Mouse (Mus musculus): ENCODE measurements around the gene Rab9. TPM values are rescaled to one million over a fixed set of nuclear protein-coding genes. Genes with fewer than 3 reads are reported as not detected.

Gene Rab9
- total and polyA plus RNA-seq, 3 experiments, result 21.5 to 60.9 (median 36.2) TPM

DNA sequence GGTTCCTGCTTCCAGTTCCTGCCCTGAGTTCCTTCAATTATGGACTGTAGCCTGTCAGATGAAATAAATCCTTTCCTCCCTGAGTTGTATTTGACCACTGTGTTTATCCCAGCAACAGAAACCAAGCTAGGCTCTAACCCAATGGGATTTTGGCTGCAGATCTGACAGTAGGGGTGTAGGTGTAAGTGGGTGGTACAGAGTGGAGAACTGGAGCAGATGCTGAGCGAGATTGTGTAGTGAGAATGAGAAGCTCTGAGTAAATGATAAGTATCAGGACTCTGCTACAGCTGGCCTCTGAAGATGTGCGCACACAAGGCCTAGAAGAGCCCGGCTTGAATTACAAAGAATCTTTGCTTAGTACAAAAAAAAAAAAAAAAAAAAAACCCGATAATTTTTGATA is 32.4 kb upstream of the Rab9 start:
- dilution Hi-C loops (cut with MboI; ENCODE audit: extremely low pct_ligation_motif_present, extremely low pct_unique_long_range_greater_than_20kb, low sequenced_read_pairs), result no loop called here
- no peak for TF ChIP-seq RCOR1 (conservative IDR thresholded peaks at IDR 0.05; ENCODE audit: low read depth, low read length)
- TF ChIP-seq ZC3H11A (IDR thresholded peaks at IDR 0.05; ENCODE audit: low read depth, low read length), result no peak
- TF ChIP-seq ZNF384 (IDR thresholded peaks at IDR 0.05; ENCODE audit: low read depth, low read length), result no peak
- TF ChIP-seq MAX (IDR thresholded peaks at IDR 0.05; ENCODE audit: low read length), result no peak
- TF ChIP-seq MXI1 (IDR thresholded peaks at IDR 0.05; ENCODE audit: low read depth, low read length), result no peak
- TF ChIP-seq GABPA (IDR thresholded peaks at IDR 0.05; ENCODE audit: insufficient replicate concordance, low read depth, low read length), result no peak
- no peak for TF ChIP-seq ELF1 (IDR thresholded peaks at IDR 0.05; ENCODE audit: low read depth, low read length)
- TF ChIP-seq MEF2A (IDR thresholded peaks at IDR 0.05; ENCODE audit: borderline replicate concordance, low read depth, low read length), result no peak
- TF ChIP-seq IRF4 (IDR thresholded peaks at IDR 0.05; ENCODE audit: low read depth, low read length), result no peak
- TF ChIP-seq TCF12 (IDR thresholded peaks at IDR 0.05; ENCODE audit: low read depth, low read length), result no peak
- no peak for TF ChIP-seq CHD1 (IDR thresholded peaks at IDR 0.05; ENCODE audit: low read depth, low read length)
- no peak overlapping the region for H3K4me3 ChIP-seq (replicated peaks in 1 of 3; ENCODE audit: low read depth in 2 of 3, low read length in 2 of 3, poor library complexity in 1 of 3)
- no peak overlapping the region for H3K4me2 ChIP-seq (ENCODE audit: insufficient read depth, low read depth, poor library complexity, severe bottlenecking)
- H3K79me2 ChIP-seq (replicated peaks; ENCODE audit: control insufficient read depth, extremely low read depth, insufficient read depth, poor library complexity, severe bottlenecking), result no peaks in the 10 kb centered on the region
- peaks cover 0 to 7% of the 10 kb centered on the region in 2 experiments for H3K36me3 ChIP-seq (replicated peaks in 1 of 2; ENCODE audit: control insufficient read depth in 1 of 2, insufficient read depth in 1 of 2, low read length in 1 of 2)
- H3K9me3 ChIP-seq (replicated peaks; ENCODE audit: low read length), result no peaks in the 10 kb centered on the region
- H3K27ac ChIP-seq (ENCODE audit: insufficient read depth, low read depth), result no peak overlapping the region
- no peaks in the 10 kb centered on the region for H3K27me3 ChIP-seq (replicated peaks)
- no peak overlapping the region for H3K9ac ChIP-seq (ENCODE audit: insufficient read depth, low read depth)
- no peak for DNase-seq (ENCODE audit: extremely low read depth)
- in situ Hi-C loops (cut with MboI; ENCODE audit: low pct_ligation_motif_present, low pct_unique_long_range_greater_than_20kb, low sequenced_read_pairs), result no loop called here
- no peaks in the 10 kb centered on the region for H3K4me1 ChIP-seq (ENCODE audit: control insufficient read depth in 1 of 2, insufficient read depth in 2 of 2)

DNA sequence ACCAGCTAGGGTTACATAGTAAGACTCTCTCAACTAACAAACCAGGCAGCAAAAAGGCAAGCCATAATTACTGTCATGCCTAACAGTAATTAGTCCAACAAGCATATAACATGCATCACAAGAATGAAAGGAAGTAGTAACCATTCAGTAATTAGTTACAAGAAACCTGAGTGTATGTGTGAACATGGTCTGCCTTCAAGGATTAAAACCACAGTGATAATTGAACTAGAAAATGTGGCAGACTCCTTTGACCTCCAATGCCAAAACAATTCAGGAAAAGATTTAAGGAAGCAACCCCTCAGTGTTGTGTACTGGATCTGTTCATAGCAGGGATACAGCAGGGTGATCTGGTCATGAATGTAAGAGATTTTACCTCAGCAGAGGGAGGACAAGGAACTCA is 31.4 kb upstream of the Rab9 start:
- Histone ChIP-seq H3K79me2 (replicated peaks; ENCODE audit: control insufficient read depth, extremely low read depth, insufficient read depth, poor library complexity, severe bottlenecking) (no peaks in the 10 kb centered on the region), H3K4me1 (ENCODE audit: control insufficient read depth in 1 of 2, insufficient read depth in 2 of 2) (no peaks in the 10 kb centered on the region), H3K27me3 (replicated peaks) (no peaks in the 10 kb centered on the region), H3K9ac (ENCODE audit: insufficient read depth, low read depth) (peak overlapping the region; percentile 50), H3K36me3 (replicated peaks in 1 of 2; ENCODE audit: control insufficient read depth in 1 of 2, insufficient read depth in 1 of 2, low read length in 1 of 2) (peaks cover 0 to 7% of the 10 kb centered on the region in 2 experiments), H3K27ac (ENCODE audit: insufficient read depth, low read depth) (peak overlapping the region; percentile 23), H3K4me3 (replicated peaks in 1 of 3; ENCODE audit: low read depth in 2 of 3, low read length in 2 of 3, poor library complexity in 1 of 3) (peak overlapping the region in 2 of 3 experiments; percentile 36 to 65), H3K4me2 (ENCODE audit: insufficient read depth, low read depth, poor library complexity, severe bottlenecking) (peak overlapping the region; percentile 44; the same call in 1 of the 2 replicates), H3K9me3 (replicated peaks; ENCODE audit: low read length) (no peaks in the 10 kb centered on the region)
- in situ Hi-C loops (cut with MboI; ENCODE audit: low pct_ligation_motif_present, low pct_unique_long_range_greater_than_20kb, low sequenced_read_pairs), result no loop called here
- TF ChIP-seq ZC3H11A (IDR thresholded peaks at IDR 0.05; ENCODE audit: low read depth, low read length) (no peak), RCOR1 (conservative IDR thresholded peaks at IDR 0.05; ENCODE audit: low read depth, low read length) (no peak), EP300 (IDR thresholded peaks at IDR 0.05; ENCODE audit: low read length) (no peak), JUND (conservative IDR thresholded peaks at IDR 0.05; ENCODE audit: low read depth, low read length) (no peak), RAD21 (IDR thresholded peaks at IDR 0.05; ENCODE audit: low read depth, low read length) (no peak), UBTF (IDR thresholded peaks at IDR 0.05; ENCODE audit: low read depth, low read length) (no peak), POLR2A (IDR thresholded peaks at IDR 0.05; ENCODE audit: low read depth, low read length) (no peak), GABPA (IDR thresholded peaks at IDR 0.05; ENCODE audit: insufficient replicate concordance, low read depth, low read length) (no peak), TBP (conservative IDR thresholded peaks at IDR 0.05; ENCODE audit: low read depth, low read length) (no peak)
- DNase-seq (ENCODE audit: extremely low read depth), result peak; percentile 2
- dilution Hi-C loops (cut with MboI; ENCODE audit: extremely low pct_ligation_motif_present, extremely low pct_unique_long_range_greater_than_20kb, low sequenced_read_pairs), result no loop called here
